Mouse (Mus musculus) CH12.LX (cell line): Measurements from ENCODE around the gene Gimd1. TPM values are rescaled to one million over a fixed set of nuclear protein-coding genes. Genes with fewer than 3 reads are reported as not detected.

Source experiments
- DNase-seq: peaks from one replicate; pipeline ENCODE4 v3.0.0-alpha.2; 2013; ENCODE audit errors: extremely low read depth
- H3K27ac ChIP-seq: 2 replicates; pipeline ENCODE4 v1.5.1; 2012; ENCODE audit warnings: low read depth, mild to moderate bottlenecking, control low read depth, moderate library complexity; ENCODE audit not compliant: insufficient read depth
- H3K27me3 ChIP-seq: replicated peaks from 2 replicates; pipeline ENCODE3; 2012; ENCODE audit warnings: inconsistent platforms
- H3K36me3 ChIP-seq, 2 experiments: replicated peaks in 1 of 2; 2 replicates each; pipeline versions ENCODE3 to v1.6.1; 2012; ENCODE audit warnings: inconsistent platforms in 1 of 2, low read length in 1 of 2, mild to moderate bottlenecking in 1 of 2, mixed read lengths in 1 of 2, moderate library complexity in 1 of 2; ENCODE audit not compliant: control insufficient read depth in 1 of 2, insufficient read depth in 1 of 2
- H3K4me1 ChIP-seq, 2 experiments: 2 replicates each; pipeline ENCODE4 v1.6.1; 2012; ENCODE audit warnings: inconsistent platforms in 1 of 2, moderate library complexity in 1 of 2; ENCODE audit not compliant: insufficient read depth in 2 of 2, control insufficient read depth in 1 of 2
- H3K4me2 ChIP-seq: 2 replicates; pipeline ENCODE4 v1.6.1; 2012; ENCODE audit warnings: low read depth, mild to moderate bottlenecking, control low read depth; ENCODE audit not compliant: poor library complexity, insufficient read depth, severe bottlenecking
- H3K4me3 ChIP-seq, 3 experiments: fragments of 150-350 bp in 1 of 3; sonication (generic) in 1 of 3; replicated peaks in 1 of 3; 2 replicates each; pipeline versions ENCODE3 to v1.5.1; 2011 to 2012; ENCODE audit warnings: low read depth in 2 of 3, low read length in 2 of 3, mild to moderate bottlenecking in 2 of 3, moderate library complexity in 2 of 3, control low read depth in 1 of 3, improper control_type of control experiment in 1 of 3, inconsistent platforms in 1 of 3, mixed read lengths in 1 of 3; ENCODE audit not compliant: poor library complexity in 1 of 3
- H3K79me2 ChIP-seq: replicated peaks from 2 replicates; pipeline ENCODE4 v1.6.1; 2012; ENCODE audit warnings: mild to moderate bottlenecking, moderate library complexity; ENCODE audit not compliant: control insufficient read depth, poor library complexity, insufficient read depth, severe bottlenecking; ENCODE audit errors: extremely low read depth
- H3K9ac ChIP-seq: 2 replicates; pipeline ENCODE4 v1.6.1; 2012; ENCODE audit warnings: low read depth, mild to moderate bottlenecking, control low read depth, moderate library complexity; ENCODE audit not compliant: insufficient read depth
- H3K9me3 ChIP-seq: replicated peaks from 2 replicates; pipeline ENCODE3; 2012; ENCODE audit warnings: low read length, inconsistent platforms, mixed read lengths
- CTCF ChIP-seq, 2 experiments: IDR thresholded peaks in 1 of 2; conservative IDR thresholded peaks in 1 of 2; 2 replicates each; pipeline ENCODE4 v1.5.1; 2011 to 2012; ENCODE audit warnings: low read depth in 2 of 2, low read length in 2 of 2, improper control_type of control experiment in 1 of 2, inconsistent platforms in 1 of 2, mild to moderate bottlenecking in 1 of 2, moderate library complexity in 1 of 2
- ELF1 ChIP-seq: IDR thresholded peaks from 2 replicates; pipeline ENCODE4 v1.6.1; 2014; ENCODE audit warnings: low read depth, mild to moderate bottlenecking, inconsistent platforms, low read length, improper control_type of control experiment
- EP300 ChIP-seq: IDR thresholded peaks from 2 replicates; pipeline ENCODE4 v1.6.1; 2011; ENCODE audit warnings: low read length, improper control_type of control experiment
- GABPA ChIP-seq: IDR thresholded peaks from 2 replicates; pipeline ENCODE4 v1.6.1; 2012; ENCODE audit warnings: low read depth, low read length, improper control_type of control experiment, inconsistent platforms; ENCODE audit not compliant: insufficient replicate concordance
- HCFC1 ChIP-seq: IDR thresholded peaks from 2 replicates; pipeline ENCODE4 v1.6.1; 2012; ENCODE audit warnings: low read depth, mild to moderate bottlenecking, inconsistent platforms, low read length, improper control_type of control experiment
- IRF4 ChIP-seq: IDR thresholded peaks from 2 replicates; pipeline ENCODE4 v1.6.1; 2014; ENCODE audit warnings: low read depth, mild to moderate bottlenecking, inconsistent platforms, low read length, improper control_type of control experiment
- MAX ChIP-seq: IDR thresholded peaks from 2 replicates; pipeline ENCODE4 v1.6.1; 2011; ENCODE audit warnings: low read length, improper control_type of control experiment
- MAZ ChIP-seq: IDR thresholded peaks from 2 replicates; pipeline ENCODE4 v1.6.1; 2012; ENCODE audit warnings: low read depth, mild to moderate bottlenecking, inconsistent platforms, low read length, improper control_type of control experiment, moderate library complexity
- NRF1 ChIP-seq: IDR thresholded peaks from 2 replicates; pipeline ENCODE4 v1.6.1; 2014; ENCODE audit warnings: low read depth, mild to moderate bottlenecking, inconsistent platforms, low read length, improper control_type of control experiment, moderate library complexity
- POLR2AphosphoS2 ChIP-seq: IDR thresholded peaks from 2 replicates; pipeline ENCODE4 v1.6.1; 2011; ENCODE audit warnings: low read depth, low read length, improper control_type of control experiment
- RCOR1 ChIP-seq: conservative IDR thresholded peaks from 2 replicates; pipeline ENCODE4 v1.6.1; 2012; ENCODE audit warnings: low read depth, mild to moderate bottlenecking, inconsistent platforms, low read length, improper control_type of control experiment
- SMC3 ChIP-seq: IDR thresholded peaks from 2 replicates; pipeline ENCODE4 v1.6.1; 2011; ENCODE audit warnings: low read depth, low read length, improper control_type of control experiment
- TBP ChIP-seq: conservative IDR thresholded peaks from 2 replicates; pipeline ENCODE4 v1.6.1; 2011; ENCODE audit warnings: low read depth, low read length, improper control_type of control experiment
- USF2 ChIP-seq: conservative IDR thresholded peaks from 2 replicates; pipeline ENCODE4 v1.6.1; 2011; ENCODE audit warnings: low read depth, low read length, improper control_type of control experiment
- dilution Hi-C: fragments of 300-500 bp; cut with MboI; formaldehyde crosslinking; loops from 2 replicates; pipeline ENCODE4 v1.14.3; 2020; ENCODE audit warnings: low sequenced_read_pairs; ENCODE audit not compliant: extremely low pct_unique_long_range_greater_than_20kb, extremely low pct_ligation_motif_present
- in situ Hi-C: fragments of 300-500 bp; cut with MboI; formaldehyde crosslinking; loops from 3 replicates; pipeline ENCODE4 v1.14.3; 2019; ENCODE audit warnings: low sequenced_read_pairs, low pct_ligation_motif_present, low pct_unique_long_range_greater_than_20kb, mixed read lengths
- polyA plus RNA-seq: library from polyadenylated mRNA; unstranded; fragments of >175 nt; gene quantifications from 2 replicates; pipeline ENCODE4 v1.2.1, GENCODE M21; 2012; ENCODE audit warnings: low read depth; ENCODE audit not compliant: insufficient read length
- total RNA-seq, 2 experiments: library from RNA; depleted of rRNA; stranded (reverse); fragments of 300-350 nt in 1 of 2; fragments of >200 nt in 1 of 2; gene quantifications; 2 replicates each; pipeline ENCODE4 v1.2.3; 2012 to 2014

Gimd1 gene
- total and polyA plus RNA-seq, 3 experiments, result not detected

GRCm38 (mm10) chr3:132655955-132656354 lies 26.3 kb downstream of the Gimd1 start:
- Histone ChIP-seq H3K27me3 (no peaks in the 10 kb centered on the region), H3K9ac (no peak overlapping the region), H3K9me3 (no peaks in the 10 kb centered on the region), H3K79me2 (no peaks in the 10 kb centered on the region), H3K4me2 (no peak overlapping the region), H3K4me3 (no peak overlapping the region), H3K27ac (no peak overlapping the region), H3K4me1 (peaks cover 0 to 7% of the 10 kb centered on the region in 2 experiments; a peak in 2 of 4 replicates), H3K36me3 (peaks cover 22 to 38% of the 10 kb centered on the region in 2 experiments)
- dilution Hi-C loops (no loop called here), in situ Hi-C loops (no loop called here)
- TF ChIP-seq TBP, result no peak
- no peak for TF ChIP-seq EP300
- no peak for TF ChIP-seq NRF1
- no peak for TF ChIP-seq IRF4
- TF ChIP-seq CTCF (conservative IDR thresholded peaks at IDR 0.05 in 1 of 2, IDR thresholded peaks at IDR 0.05 in 1 of 2; ENCODE audit: low read depth in 2 of 2, low read length in 2 of 2), result no peak
- no peak for TF ChIP-seq GABPA
- TF ChIP-seq HCFC1, result no peak
- no peak for TF ChIP-seq MAZ
- TF ChIP-seq POLR2AphosphoS2, result no peak
- peak; percentile 32 for DNase-seq

- H3K79me2 ChIP-seq, result peaks cover 20% of the 10 kb centered on the region
- no peak for DNase-seq
- H3K4me1 ChIP-seq, result peaks cover 0 to 14% of the 10 kb centered on the region in 2 experiments; a peak in 2 of 4 replicates
- no peak overlapping the region for H3K27ac ChIP-seq
- no peak overlapping the region for H3K4me2 ChIP-seq
- dilution Hi-C loops (no loop called here), in situ Hi-C loops (loop anchor here (25.0 kb wide), 1 partner anchor 465 kb away; no protein-coding TSS in a partner anchor)
- no peaks in the 10 kb centered on the region for H3K9me3 ChIP-seq
- peaks cover 28 to 66% of the 10 kb centered on the region in 2 experiments for H3K36me3 ChIP-seq
- H3K9ac ChIP-seq, result no peak overlapping the region
- no peak overlapping the region for H3K4me3 ChIP-seq
- TF ChIP-seq IRF4 (no peak), MAX (no peak), SMC3 (no peak), ELF1 (no peak), RCOR1 (no peak), TBP (no peak), USF2 (no peak)
- no peaks in the 10 kb centered on the region for H3K27me3 ChIP-seq
Measured at GRCm38 (mm10) chr3:132677494-132677893, 47.9 kb downstream of the Gimd1 start.
